Mouse (Mus musculus): Measurements from ENCODE around the gene Rps27rt.
"Not testable (repeated sequence)": the region's sequence is repeated elsewhere in the genome, so short reads cannot be mapped to it uniquely, and the experiment has no call there.

The Rps27rt gene

DNA sequence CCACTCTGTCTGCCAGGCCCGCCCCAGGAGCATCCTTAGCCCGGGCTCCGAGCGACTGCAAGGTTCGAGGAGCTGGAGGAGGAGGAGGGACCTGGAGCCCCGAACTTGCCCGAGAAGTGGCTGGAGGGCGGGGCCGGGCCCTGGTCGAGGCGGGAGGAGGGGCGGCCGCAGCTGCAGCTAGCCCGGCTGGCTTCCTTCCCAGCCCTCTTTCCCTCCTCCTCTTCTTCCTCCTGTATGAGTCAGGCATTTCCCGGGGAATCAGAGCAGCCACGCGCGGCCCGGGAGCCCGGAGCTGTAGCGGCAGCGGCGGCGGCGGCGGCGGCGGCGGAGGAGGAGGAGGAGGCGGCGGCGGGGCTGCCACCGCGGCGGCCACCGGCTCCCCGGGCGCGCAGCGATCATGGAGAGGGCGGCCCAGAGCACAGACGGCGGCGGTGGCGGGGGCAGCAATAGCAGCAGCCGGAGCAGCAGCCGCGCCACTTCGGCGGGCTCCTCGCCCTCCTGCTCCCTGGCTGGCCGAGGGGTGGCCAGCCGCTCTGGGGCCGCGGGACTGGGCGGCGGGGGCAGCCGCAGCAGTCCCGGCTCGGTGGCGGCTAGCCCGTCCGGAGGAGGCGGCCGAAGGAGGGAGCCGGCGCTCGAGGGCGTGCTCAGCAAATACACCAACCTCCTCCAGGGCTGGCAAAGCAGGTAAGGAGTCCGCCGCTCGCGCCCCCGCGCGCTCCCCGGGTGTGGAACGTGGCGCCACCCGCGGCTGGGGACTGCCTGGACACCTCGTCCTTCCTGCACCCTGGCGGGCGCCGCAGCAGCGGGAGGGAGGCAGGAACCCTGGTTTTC lies 4.0 kb downstream of the Rps27rt start, which contains the start of gene Osbpl10:
Gene Osbpl10 (plus strand): TSS at position 289 of the 831 bp plus-strand sequence.
- DNase-seq = peak; percentile 82

DNA sequence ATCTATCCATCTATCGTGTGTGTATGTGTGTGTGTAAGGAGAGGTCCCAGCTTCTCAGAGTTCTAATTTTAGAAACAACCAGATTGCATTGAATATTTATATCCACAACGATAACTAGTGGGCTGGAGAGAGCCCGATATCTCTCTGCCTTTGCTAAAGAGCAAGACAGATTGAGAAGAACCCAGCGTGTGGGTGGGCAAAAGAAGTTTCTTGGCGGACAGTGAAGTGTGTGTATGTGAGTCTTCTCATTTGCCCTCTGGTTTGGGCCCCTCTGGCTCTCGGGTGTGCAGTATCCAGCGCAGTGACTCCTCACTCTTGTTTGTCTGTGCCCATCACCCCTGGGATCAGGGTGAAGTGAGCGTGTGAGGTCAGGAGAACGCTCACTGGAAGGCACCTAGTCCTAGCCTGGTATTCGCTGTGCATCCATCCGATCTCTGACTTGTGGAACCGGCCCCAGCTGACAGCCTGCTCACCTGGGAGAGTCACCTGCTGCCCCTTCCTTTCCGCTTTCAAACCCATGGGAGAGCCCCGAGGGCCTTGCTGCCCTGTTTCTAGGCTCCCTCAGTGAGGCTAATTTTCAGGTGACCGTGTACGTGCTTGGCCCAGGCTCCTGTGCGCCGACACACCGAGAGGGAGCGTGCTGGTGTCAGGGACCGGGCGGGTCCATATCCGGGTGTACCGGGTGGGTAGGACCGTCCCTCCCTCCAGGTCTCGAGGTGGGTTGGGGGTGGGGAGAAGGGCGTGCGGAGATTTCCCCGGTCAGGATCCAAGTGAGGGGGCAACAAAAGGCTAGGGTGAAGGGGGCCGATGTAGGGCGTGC lies 4.9 kb downstream of the Rps27rt start:
- peak; percentile 75 for DNase-seq

DNA sequence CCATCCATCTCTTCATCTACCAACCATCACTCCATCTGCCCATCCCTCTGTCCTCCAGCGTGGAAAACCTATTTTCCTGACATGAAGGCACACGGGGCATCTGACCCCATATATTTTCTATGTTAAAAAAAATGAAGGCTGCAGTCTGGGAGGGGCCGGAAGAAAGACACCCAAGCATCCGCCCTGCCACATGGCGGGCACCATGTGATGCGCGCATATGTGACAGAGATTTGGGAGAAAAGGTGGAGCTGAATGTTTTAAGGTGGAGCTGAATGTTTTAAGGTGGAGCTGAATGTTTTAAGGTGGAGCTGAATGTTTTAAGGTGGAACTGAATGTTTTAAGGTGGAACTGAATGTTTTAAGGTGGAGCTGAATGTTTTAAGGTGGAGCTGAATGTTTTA lies 16.3 kb downstream of the Rps27rt start:
- DNase-seq = not testable (repeated sequence)

DNA sequence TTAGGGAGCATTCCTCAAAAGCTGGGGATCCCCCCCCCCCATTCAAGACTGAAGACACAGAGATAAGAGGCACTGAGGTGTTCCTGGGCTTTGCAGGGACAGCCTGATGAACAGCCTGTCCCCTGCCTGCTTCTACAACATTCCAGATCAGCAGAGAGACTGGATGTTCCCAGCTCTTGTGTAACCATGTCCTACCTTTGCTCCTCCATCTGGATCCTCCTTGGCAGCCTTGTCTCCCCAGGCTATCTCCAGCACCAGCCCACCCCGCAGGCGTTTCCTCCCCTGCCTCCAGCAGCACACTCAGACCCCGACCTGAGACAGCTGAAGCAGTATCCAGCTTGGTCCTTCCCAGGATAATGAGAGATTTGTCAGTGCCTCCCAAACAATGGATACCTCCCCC lies 18.4 kb downstream of the Rps27rt start:
- DNase-seq = no peak

DNA sequence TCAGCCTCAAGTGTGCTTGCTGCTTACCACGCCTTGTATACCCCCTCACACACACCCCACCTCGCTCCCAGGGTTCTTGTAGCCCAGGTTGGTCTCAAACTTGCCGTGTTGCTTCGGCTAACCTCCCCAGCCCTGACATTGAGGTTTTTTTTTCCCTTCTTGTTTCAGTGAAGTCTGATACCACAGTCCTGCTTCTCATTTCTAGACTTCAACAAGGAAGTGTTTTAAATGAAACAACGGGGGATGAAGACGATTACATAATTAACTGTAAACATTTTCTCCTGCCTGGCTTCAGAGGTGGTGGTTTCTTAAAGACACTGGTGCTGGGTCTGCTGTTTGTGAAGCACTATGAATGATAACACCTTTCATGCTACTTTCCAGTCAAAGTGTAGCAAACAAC lies 21.7 kb downstream of the Rps27rt start:
- DNase-seq = no peak

DNA sequence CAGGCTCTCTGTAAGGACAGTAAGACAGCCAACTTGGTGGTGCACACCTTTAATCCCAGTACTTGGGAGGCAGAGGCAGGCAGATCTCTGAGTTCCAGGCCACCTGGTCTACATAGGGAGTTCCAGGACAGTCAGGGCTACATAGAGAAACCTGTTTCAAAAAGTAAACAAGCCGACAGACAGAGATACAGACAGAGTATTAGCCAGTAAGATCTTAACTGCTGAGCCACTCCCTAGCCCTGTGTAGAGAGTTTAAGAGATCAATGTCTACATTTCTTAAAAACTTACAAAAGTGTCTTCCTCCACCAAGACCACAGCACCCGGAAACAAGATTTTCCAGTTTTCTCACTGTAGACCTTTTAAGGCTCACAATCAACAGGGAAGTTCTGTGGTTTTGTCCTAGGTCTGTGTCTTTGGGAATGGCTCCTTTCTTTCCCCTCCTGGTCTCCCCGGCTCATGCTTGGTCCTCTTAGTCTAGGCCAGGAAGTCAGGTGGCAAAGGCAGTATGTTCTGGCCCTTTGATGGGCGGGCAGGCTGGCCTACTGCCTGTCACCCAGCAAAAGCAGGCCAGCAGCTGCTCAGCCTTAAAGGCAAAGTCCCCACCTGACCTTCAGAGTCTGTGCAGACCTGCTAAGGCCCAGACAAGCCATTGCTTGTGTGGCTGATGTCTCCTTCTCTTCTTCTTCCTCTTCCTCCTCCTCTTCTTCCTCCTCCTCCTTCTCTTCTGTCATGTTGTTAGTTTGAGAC lies 22.3 kb downstream of the Rps27rt start:
- no peak for DNase-seq

DNA sequence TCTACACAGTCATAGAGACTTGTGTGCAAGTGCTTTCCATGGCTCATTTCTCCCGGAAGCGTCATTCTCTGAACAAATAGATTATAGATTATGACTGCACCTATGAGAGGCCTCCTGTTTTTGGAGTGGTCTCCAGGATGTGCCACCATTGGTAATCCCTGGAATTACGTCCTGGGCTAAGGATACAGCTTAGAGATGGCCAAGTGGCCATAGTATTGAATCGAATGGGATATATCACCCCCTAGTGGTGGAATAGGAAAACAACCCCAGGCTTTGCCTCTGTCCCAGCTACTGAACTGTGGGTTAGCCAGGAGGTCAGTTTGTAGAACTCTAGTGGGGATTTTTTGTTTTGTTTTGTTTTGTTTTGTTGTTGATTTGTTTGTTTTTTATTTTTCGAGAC lies 25.6 kb downstream of the Rps27rt start:
- DNase-seq = peak; percentile 46

DNA sequence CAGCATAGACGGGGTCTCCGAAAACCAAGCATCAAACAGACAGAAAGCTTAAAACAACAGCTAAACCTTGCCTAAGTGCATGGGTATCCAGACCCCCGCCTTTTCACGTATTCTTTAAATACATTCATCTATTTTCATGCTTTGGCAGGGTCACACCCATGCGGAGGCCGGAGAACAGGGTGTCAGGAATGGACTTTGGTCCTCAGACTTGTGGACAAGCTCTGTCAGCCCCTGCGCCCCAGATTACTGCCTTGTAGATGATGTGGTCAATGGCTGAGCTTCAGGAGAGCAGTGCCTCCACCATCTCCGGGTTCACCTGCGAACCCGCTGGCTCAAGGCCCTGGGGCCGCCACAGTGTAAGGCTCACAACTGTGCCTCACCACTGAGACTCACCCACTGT lies 27.2 kb downstream of the Rps27rt start:
- no peak for DNase-seq

DNA sequence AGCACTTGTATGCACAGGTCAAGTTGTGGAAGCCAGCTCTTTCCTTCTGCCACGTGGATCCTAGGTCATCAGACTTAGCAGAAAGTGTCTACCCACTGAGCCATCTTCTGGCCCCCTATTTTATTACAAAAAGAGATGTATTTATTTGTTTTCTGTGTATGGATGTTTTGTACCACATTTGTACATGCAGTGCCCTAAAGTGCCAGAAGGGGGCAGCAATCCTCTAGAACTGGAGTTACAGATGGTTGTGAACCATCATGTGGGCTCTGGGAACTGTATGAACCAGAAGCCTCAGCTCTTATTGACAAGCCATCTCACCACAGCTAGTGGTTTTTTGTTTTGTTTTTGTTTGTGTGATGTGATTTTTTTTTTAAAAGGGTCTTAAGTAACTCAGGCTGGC lies 29.7 kb downstream of the Rps27rt start:
- no peak for DNase-seq

DNA sequence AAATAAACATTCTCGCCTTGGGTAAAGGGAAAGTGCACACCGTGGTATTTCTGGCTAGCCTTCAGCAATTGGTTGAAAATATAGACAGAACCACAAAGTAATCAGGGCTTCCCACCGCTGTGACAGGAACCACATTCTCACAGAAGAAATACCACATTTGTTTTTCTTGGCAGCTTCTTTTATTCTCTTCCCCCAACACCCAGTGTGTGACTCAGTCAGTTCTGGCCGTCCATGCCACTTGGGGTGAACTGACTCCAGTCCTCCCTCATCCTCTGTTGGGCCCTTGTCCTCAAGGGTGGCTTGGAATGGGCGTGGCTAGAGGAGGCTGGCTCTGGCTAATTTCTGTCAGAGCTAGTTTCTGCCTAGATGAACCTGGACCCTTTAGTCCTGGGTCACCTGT lies 34.1 kb downstream of the Rps27rt start:
- DNase-seq = no peak

DNA sequence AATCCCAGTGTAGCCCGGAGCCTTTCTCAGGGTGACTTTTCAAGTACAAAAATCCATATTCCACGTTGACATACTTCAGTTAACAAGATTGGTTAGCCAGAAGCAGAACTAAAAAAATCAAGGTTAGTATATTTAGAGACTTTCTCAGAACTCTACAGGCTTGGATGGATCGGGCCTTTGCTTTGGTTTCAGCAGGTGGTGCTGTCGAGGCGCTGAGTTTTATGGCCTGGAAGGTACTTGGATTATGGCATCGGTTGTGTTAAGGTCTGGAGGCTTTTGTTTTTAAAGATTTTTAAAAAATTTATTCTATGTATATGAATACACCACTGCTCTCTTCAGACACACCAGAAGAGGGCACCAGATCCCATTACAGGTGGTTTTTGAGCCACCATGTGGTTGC lies 37.0 kb downstream of the Rps27rt start:
- no peak for DNase-seq

DNA sequence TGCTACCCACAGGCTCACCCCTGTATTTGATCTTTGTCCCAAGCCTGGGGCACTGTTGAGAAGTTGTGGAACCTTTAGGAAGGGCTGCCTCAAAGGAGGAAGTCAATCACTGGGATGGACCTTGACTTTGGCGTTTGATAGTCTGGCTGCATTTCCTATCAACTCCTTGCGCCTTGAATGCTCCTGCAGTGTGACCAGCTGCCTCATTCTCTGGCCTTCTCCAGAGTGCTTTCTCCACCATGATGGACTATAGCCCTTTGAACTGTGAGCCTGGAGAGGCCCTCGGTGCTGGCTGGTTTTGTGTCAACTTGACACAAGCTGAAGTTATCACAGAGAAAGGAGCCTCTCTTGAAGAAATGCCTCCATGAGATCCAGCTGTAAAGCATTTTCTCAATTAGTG lies 37.9 kb downstream of the Rps27rt start:
- DNase-seq = no peak

DNA sequence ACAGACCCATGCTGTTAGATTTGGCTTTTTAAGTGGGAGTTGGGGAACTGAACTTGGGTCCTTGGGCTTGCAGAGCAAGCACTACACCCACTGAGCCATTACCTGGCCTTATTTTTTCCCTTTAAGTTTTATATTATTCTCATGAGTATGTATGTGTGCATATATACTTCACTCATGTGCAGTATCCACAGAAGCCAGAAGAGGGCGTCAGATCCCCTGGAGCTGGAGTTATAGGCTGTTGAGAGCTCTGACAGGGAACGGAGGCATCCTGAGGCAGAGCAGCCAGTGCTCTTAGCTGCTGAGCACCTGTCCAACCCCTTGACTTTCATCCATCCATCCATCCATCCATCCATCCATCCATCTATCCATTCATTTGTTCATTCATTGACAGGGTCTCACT lies 45.9 kb downstream of the Rps27rt start:
- DNase-seq = no peak

DNA sequence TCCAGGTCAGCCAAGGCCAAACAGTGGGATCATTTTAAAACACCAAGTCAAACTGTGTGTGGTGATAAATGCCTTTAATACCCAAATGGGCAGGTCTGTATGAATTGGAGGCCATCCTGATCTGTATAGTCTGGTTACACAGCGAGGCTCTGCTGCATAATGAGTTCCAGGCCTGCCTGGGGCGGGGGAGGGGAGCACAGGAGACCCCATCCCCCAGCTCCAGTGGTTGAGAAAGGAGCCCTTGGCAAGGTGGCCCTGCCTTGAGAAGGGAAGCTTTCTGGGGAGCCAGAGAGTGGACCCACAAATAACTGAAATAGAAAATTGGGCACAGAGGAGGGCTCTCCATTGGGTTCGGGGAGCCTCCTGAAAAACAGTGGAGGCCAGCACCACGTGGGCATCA lies 47.2 kb downstream of the Rps27rt start:
- peak; percentile 32 for DNase-seq

DNA sequence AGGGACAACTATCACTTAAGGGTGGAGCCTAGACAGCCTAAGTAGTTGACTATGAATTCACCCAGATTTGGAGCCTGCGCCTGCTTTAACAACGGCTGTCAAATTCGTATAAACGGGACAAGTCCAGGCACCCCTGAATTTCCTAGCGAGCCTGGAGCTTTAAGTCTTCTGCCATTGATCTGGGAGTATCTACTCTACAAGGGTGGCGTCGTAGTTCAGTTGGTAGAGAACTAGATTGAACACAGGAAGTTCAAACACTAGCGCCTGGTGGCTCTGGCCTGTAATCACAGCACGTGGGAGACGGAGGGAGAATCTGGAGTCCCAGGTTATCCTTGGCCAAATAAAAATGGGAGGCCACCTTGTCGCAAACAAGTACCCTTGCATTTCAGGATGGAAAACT lies 48.3 kb downstream of the Rps27rt start:
- no peak for DNase-seq

DNA sequence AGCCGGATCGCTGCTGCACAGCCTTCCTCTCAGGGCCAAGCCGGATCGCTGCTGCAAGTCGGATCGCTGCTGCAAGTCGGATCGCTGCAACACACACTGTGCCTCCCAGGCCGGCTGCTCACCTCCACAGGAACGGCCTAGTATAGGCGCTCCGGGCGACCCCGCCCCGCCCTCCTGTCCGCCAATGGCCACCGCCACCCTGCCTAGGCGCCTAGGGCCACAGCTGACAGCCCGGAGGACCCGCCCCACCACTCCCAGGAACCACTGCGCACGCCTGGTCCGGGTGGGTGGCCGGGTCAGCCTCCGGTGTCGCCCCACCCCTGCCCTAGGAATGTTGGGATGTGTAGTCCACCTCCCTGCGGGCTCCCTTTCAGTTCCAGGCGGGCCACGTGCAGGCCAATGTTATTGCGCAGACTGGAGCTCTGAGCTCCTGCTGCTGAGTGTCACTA lies 48.8 kb downstream of the Rps27rt start, which contains the start of gene Gpd1l:
Gene Gpd1l (minus strand): TSS at position 265 of the 449 bp plus-strand sequence.
- DNase-seq = peak; percentile 97

DNA sequence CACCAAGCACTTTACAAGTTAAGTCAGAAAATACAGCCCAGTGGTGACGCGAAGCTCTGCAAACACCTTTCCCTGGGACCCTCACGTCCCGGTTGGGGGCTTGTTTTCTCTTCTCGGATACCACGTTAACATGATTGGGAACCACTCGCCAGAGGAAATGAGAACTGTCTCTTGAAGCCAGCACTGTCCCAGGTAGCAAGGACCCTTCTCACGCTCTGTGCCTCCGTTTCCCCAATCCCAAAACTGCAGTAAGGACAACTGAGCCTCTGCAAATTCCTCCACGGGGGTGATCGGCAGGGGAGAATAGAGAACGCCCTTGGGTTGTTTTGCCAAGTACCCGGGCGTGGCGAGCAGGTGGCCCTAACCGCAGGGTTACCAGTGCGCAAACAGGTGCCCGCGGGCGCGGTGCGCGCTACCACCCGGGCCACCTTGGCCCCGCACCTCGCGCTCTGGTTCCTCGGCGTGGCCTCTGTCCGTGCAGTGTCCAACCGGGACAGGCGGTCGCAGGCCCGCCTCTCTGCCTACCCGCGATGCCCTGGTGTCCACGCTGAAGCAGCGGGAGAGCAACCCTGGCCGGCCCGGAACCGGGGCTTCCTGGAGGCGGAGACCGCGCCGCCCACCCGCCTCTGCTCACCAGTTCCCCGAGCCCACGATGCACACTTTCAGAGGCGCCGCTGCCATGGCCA lies 49.4 kb downstream of the Rps27rt start:
- DNase-seq = no peak

DNA sequence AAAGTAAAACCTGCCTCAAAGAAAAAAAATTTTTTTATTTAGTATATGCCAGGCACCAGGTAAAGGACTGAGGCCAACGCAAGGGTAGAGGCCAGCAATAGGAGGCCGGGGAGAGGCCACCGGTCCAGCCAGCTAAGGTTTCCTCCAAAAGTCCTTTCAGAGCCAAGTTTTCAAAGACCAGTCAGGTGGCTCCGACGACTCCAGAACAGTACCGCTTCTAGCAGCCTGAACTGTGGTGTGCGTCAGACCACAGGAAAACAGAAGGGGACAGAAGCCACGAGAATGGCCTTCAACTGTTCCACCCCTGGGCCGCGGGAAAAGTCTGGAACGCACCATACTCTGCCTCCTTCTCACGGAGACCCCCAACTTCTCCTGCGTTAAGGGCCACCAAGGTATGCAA lies 49.9 kb downstream of the Rps27rt start:
- peak; percentile 34 for DNase-seq
